Mouse (Mus musculus) ES-E14 (cell line): ENCODE measurements around the gene Serpina3k. TPM values are rescaled to one million over a fixed set of nuclear protein-coding genes. Genes with fewer than 3 reads are reported as not detected.
A peak's percentile ranks its signal among the peaks of the same experiment; 100 is the strongest.
"Not testable (repeated sequence)": the region's sequence is repeated elsewhere in the genome, so short reads cannot be mapped to it uniquely, and the experiment has no call there.

Experiments
- DNase-seq: peaks from one replicate; pipeline ENCODE4 v3.0.0-alpha.2; 2013; ENCODE audit warnings: low read depth, low spot score
- H3K27ac ChIP-seq: 2 replicates; pipeline ENCODE4 v1.5.1; 2012; ENCODE audit warnings: low read depth, mild to moderate bottlenecking, low read length, moderate library complexity, mixed read lengths; ENCODE audit not compliant: poor library complexity, insufficient read depth, severe bottlenecking
- H3K36me3 ChIP-seq: 2 replicates; pipeline ENCODE4 v1.6.1; 2012; ENCODE audit warnings: mild to moderate bottlenecking, low read length, moderate library complexity, mixed read lengths; ENCODE audit not compliant: control insufficient read depth, poor library complexity, insufficient read depth, severe bottlenecking
- H3K4me1 ChIP-seq, 2 experiments: fragments of 150-350 bp in 1 of 2; sonication (generic) in 1 of 2; 2 replicates each; pipeline ENCODE4 v1.6.1; 2012; ENCODE audit warnings: low read length in 2 of 2, mild to moderate bottlenecking in 1 of 2, mixed read lengths in 1 of 2; ENCODE audit not compliant: control insufficient read depth in 2 of 2, insufficient read depth in 2 of 2, poor library complexity in 1 of 2
- H3K4me3 ChIP-seq, 2 experiments: fragments of 150-350 bp in 1 of 2; sonication (generic) in 1 of 2; 2 replicates each; pipeline ENCODE4 v1.5.1; 2012; ENCODE audit warnings: low read length in 2 of 2, low read depth in 1 of 2, mild to moderate bottlenecking in 1 of 2, mixed read lengths in 1 of 2; ENCODE audit not compliant: insufficient read depth in 1 of 2, poor library complexity in 1 of 2, severe bottlenecking in 1 of 2
- H3K9ac ChIP-seq: 2 replicates; pipeline ENCODE4 v1.6.1; 2012; ENCODE audit warnings: low read depth, mild to moderate bottlenecking, low read length, mixed read lengths; ENCODE audit not compliant: poor library complexity, insufficient read depth, severe bottlenecking
- H3K9me3 ChIP-seq: fragments of 150-350 bp; sonication (generic); 2 replicates; pipeline ENCODE4 v1.6.1; 2012; ENCODE audit warnings: low read depth, mild to moderate bottlenecking, low read length; ENCODE audit not compliant: control insufficient read depth, insufficient read depth
- CHD2 ChIP-seq: IDR thresholded peaks from 2 replicates; pipeline ENCODE4 v1.6.1; 2014; ENCODE audit warnings: mild to moderate bottlenecking, low read depth, low read length, inconsistent platforms
- HCFC1 ChIP-seq: IDR thresholded peaks from 2 replicates; pipeline ENCODE4 v1.6.1; 2012; ENCODE audit warnings: low read length, inconsistent platforms, borderline replicate concordance; ENCODE audit not compliant: insufficient read depth
- MAFK ChIP-seq: IDR thresholded peaks from 2 replicates; pipeline ENCODE4 v1.6.1; 2014; ENCODE audit warnings: mild to moderate bottlenecking, low read depth, low read length, inconsistent platforms; ENCODE audit not compliant: insufficient read depth
- ZC3H11A ChIP-seq: IDR thresholded peaks from 2 replicates; pipeline ENCODE4 v1.6.1; 2012; ENCODE audit warnings: low read depth, mild to moderate bottlenecking, inconsistent platforms, low read length, borderline replicate concordance
- ZNF384 ChIP-seq: IDR thresholded peaks from 2 replicates; pipeline ENCODE4 v1.6.1; 2012; ENCODE audit warnings: low read depth, low read length, inconsistent platforms
- in situ Hi-C, 2 experiments: fragments of 600-800 bp; cut with MboI; formaldehyde crosslinking; loops; one replicate each; pipeline ENCODE4 v1.15.1; 2025; ENCODE audit warnings: low sequenced_read_pairs in 2 of 2, inconsistent platforms in 1 of 2; ENCODE audit not compliant: unreplicated experiment in 2 of 2
- total RNA-seq: library from RNA; depleted of rRNA; stranded (reverse); fragments of 300-350 nt; gene quantifications from 2 replicates; pipeline ENCODE4 v1.2.3, GENCODE M21; 2012

Gene Serpina3k
- total RNA-seq, 1 experiment: 0.27 TPM

- H3K27ac ChIP-seq: no peak overlapping the region
- no peaks in the 10 kb centered on the region for H3K36me3 ChIP-seq
- TF ChIP-seq ZNF384: no peak
- TF ChIP-seq CHD2: no peak
- TF ChIP-seq ZC3H11A: no peak
- no peak for TF ChIP-seq HCFC1
- TF ChIP-seq MAFK: no peak
- no peak overlapping the region for H3K9ac ChIP-seq
- no peaks in the 10 kb centered on the region for H3K4me1 ChIP-seq
- H3K4me3 ChIP-seq: no peak overlapping the region
- no peaks in the 10 kb centered on the region for H3K9me3 ChIP-seq
- in situ Hi-C loops: no loop called here
- no peak for DNase-seq
Observed at GRCm38 (mm10) chr12:104345181-104345580, 6.9 kb downstream of the Serpina3k start.

GRCm38 (mm10) chr12:104345707-104346106 lies 7.4 kb downstream of the Serpina3k start:
- no peak for DNase-seq
- no peak overlapping the region for H3K9ac ChIP-seq
- in situ Hi-C loops: no loop called here
- TF ChIP-seq MAFK: no peak
- TF ChIP-seq CHD2: no peak
- TF ChIP-seq HCFC1: no peak
- no peak for TF ChIP-seq ZNF384
- TF ChIP-seq ZC3H11A: no peak
- no peaks in the 10 kb centered on the region for H3K4me1 ChIP-seq
- H3K36me3 ChIP-seq: no peaks in the 10 kb centered on the region
- no peaks in the 10 kb centered on the region for H3K9me3 ChIP-seq
- no peak overlapping the region for H3K27ac ChIP-seq
- H3K4me3 ChIP-seq: no peak overlapping the region

GRCm38 (mm10) chr12:104347091-104347490 lies 8.8 kb downstream of the Serpina3k start:
- no peaks in the 10 kb centered on the region for H3K36me3 ChIP-seq
- TF ChIP-seq HCFC1: no peak
- TF ChIP-seq ZNF384: no peak
- no peak for TF ChIP-seq MAFK
- TF ChIP-seq CHD2: no peak
- no peak for TF ChIP-seq ZC3H11A
- H3K4me1 ChIP-seq: no peaks in the 10 kb centered on the region
- H3K9ac ChIP-seq: no peak overlapping the region
- H3K4me3 ChIP-seq: no peak overlapping the region
- in situ Hi-C loops: no loop called here
- no peaks in the 10 kb centered on the region for H3K9me3 ChIP-seq
- no peak overlapping the region for H3K27ac ChIP-seq
- DNase-seq: no peak

DNA sequence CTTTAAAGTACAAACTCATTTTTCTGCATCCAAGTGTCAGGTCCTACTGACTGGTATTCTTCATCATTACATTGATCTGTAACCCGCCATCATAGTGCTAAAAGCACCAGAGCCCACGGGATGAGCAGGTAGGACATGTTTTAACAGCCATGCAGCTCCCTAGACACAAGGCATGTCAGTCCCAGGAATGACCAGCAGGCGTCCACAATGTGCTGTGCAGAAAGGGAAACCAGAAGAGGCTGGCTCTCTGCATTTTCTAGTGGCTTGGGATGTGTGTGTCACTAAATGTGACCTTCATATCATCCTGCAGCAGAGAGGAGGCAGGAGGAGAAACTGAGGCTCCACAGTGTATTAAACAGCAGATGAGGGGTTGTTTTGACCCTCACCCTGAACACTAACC lies 13.5 kb downstream of the Serpina3k start:
- H3K4me3 ChIP-seq, H3K4me1 ChIP-seq, H3K36me3 ChIP-seq, in situ Hi-C loops, H3K9me3 ChIP-seq, H3K27ac ChIP-seq, H3K9ac ChIP-seq: not testable (repeated sequence)
- peak; percentile 38 for DNase-seq

- Histone ChIP-seq H3K9me3 (no peaks in the 10 kb centered on the region), H3K36me3 (no peaks in the 10 kb centered on the region), H3K4me1 (no peaks in the 10 kb centered on the region), H3K4me3 (no peak overlapping the region), H3K27ac (no peak overlapping the region), H3K9ac (no peak overlapping the region)
- DNase-seq: no peak
- in situ Hi-C loops: no loop called here
- TF ChIP-seq ZC3H11A (no peak), HCFC1 (no peak), MAFK (no peak)
Observed at GRCm38 (mm10) chr12:104356006-104356405, 17.7 kb downstream of the Serpina3k start.
